14 mouse cellular contexts compared by ENCODE assay signal in the genomic region with DNA sequence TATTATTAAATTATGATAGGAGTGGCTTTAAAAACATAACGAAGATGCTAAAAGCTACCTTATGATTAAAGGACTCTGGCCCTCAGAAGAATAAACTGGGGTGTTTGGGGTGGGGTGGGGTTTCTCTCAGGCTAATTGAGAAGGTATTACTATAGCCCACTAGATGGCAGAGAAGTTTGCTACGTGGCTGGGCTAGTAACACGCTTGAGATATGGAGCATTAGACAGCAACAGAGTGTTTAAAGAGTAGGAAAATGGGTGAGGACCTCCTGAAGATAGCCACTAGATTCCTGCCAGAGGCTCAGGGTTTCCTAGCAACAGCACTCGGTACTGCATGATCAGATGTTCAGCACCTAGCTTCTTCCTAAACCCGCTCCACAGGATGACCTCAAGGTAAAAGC.
A peak's percentile ranks its signal among the peaks of the same experiment; 100 is the strongest.
DNase-seq lines count a peak whose midpoint lies in the region; ATAC-seq and TF ChIP-seq lines count a peak whose summit lies in the region.
"Had no signal": no experiment of that assay in that cellular context is flagged by ENCODE, and none has a peak within 500 bp of the region (broad histone marks: within the 10 kb centered on the region; RNA-seq: fewer than 3 reads in every experiment).

No protein-coding gene starts in this region.

- ATAC-seq in hindbrain, embryonic 15.5 days (ENCODE audit: low FRiP score, low read depth), result peak; percentile 11; the same call in 1 of the 2 replicates
- no peak for ATAC-seq in hindbrain, embryonic 13.5 days (ENCODE audit: low FRiP score)
- ATAC-seq in midbrain, embryonic 11.5 days (ENCODE audit: low FRiP score), result 0 out of 2 replicates have a peak, but pooled peaks have one; percentile 12
- no peak for ATAC-seq in midbrain, embryonic 15.5 days (replicated peaks)
- ATAC-seq in midbrain, postnatal 0 days (ENCODE audit: low FRiP score), result 0 out of 2 replicates have a peak, but pooled peaks have one; percentile 23

- H3K27me3 ChIP-seq in hindbrain, embryonic 15.5 days, result no peaks in the 10 kb centered on the region
- 0 out of 2 replicates have a peak, but pooled peaks cover 3% of the 10 kb centered on the region for H3K27me3 ChIP-seq in hindbrain, embryonic 13.5 days
- H3K27me3 ChIP-seq in midbrain, embryonic 11.5 days (ENCODE audit: control insufficient read depth, insufficient read depth, low read length), result no peaks in the 10 kb centered on the region
- no peaks in the 10 kb centered on the region for H3K27me3 ChIP-seq in midbrain, embryonic 15.5 days (replicated peaks)
- no peaks in the 10 kb centered on the region for H3K27me3 ChIP-seq in midbrain, postnatal 0 days (ENCODE audit: insufficient read depth, low read length)
- H3K27me3 ChIP-seq: limb, embryonic 15.5 days; lung, embryonic 15.5 days had no signal

- H3K36me3 ChIP-seq in hindbrain, embryonic 15.5 days, result no peaks in the 10 kb centered on the region
- no peaks in the 10 kb centered on the region for H3K36me3 ChIP-seq in hindbrain, embryonic 13.5 days
- H3K36me3 ChIP-seq in midbrain, embryonic 11.5 days (ENCODE audit: control insufficient read depth, insufficient read depth, low read length), result no peaks in the 10 kb centered on the region
- no peaks in the 10 kb centered on the region for H3K36me3 ChIP-seq in midbrain, embryonic 15.5 days (replicated peaks)
- no peaks in the 10 kb centered on the region for H3K36me3 ChIP-seq in midbrain, postnatal 0 days (ENCODE audit: insufficient read depth, low read length)
- H3K36me3 ChIP-seq: limb, embryonic 15.5 days; lung, embryonic 15.5 days had no signal

- WGBS in hindbrain, embryonic 15.5 days, result 34% methylated on average over 5 of the region's 5 CpGs
- WGBS in hindbrain, embryonic 13.5 days, result 39% methylated on average over 5 of the region's 5 CpGs
- WGBS in midbrain, embryonic 11.5 days, result 27% methylated on average over 5 of the region's 5 CpGs
- WGBS in midbrain, embryonic 15.5 days, result 27% methylated on average over 5 of the region's 5 CpGs
- 26% methylated on average over 5 of the region's 5 CpGs for WGBS in midbrain, postnatal 0 days

- H3K27ac ChIP-seq in hindbrain, embryonic 15.5 days (replicated peaks), result no peak overlapping the region
- H3K27ac ChIP-seq in hindbrain, embryonic 13.5 days, result no peak overlapping the region
- H3K27ac ChIP-seq in midbrain, embryonic 11.5 days (ENCODE audit: low read depth, low read length), result no peak overlapping the region
- H3K27ac ChIP-seq in midbrain, embryonic 15.5 days, result no peak overlapping the region
- H3K27ac ChIP-seq in midbrain, postnatal 0 days (ENCODE audit: low read depth, low read length), result no peak overlapping the region
- H3K27ac ChIP-seq: limb, embryonic 15.5 days; lung, embryonic 15.5 days had no signal

- H3K9me3 ChIP-seq in hindbrain, embryonic 15.5 days, result no peaks in the 10 kb centered on the region
- H3K9me3 ChIP-seq in hindbrain, embryonic 13.5 days, result no peaks in the 10 kb centered on the region
- H3K9me3 ChIP-seq in midbrain, embryonic 11.5 days (ENCODE audit: control insufficient read depth, low read length), result no peaks in the 10 kb centered on the region
- H3K9me3 ChIP-seq in midbrain, embryonic 15.5 days, result no peaks in the 10 kb centered on the region
- H3K9me3 ChIP-seq in midbrain, postnatal 0 days (ENCODE audit: low read length), result no peaks in the 10 kb centered on the region
- H3K9me3 ChIP-seq: limb, embryonic 15.5 days; lung, embryonic 15.5 days; megakaryocyte, embryonic 14.5 days had no signal

- no peak overlapping the region for H3K4me3 ChIP-seq in hindbrain, embryonic 15.5 days
- H3K4me3 ChIP-seq in hindbrain, embryonic 13.5 days, result no peak overlapping the region
- H3K4me3 ChIP-seq in midbrain, embryonic 11.5 days (ENCODE audit: low read depth, low read length), result no peak overlapping the region
- H3K4me3 ChIP-seq in midbrain, embryonic 15.5 days, result no peak overlapping the region
- no peak overlapping the region for H3K4me3 ChIP-seq in midbrain, postnatal 0 days (ENCODE audit: low read depth, low read length)
- H3K4me3 ChIP-seq: limb, embryonic 15.5 days; lung, embryonic 15.5 days; megakaryocyte, embryonic 14.5 days had no signal

- peak; percentile 25; the same call in 1 of the 2 replicates for TF ChIP-seq CTCF in brain, embryonic 14.5 days (IDR thresholded peaks at IDR 0.05; ENCODE audit: borderline replicate concordance, extremely low read depth, insufficient read depth, insufficient read length)
- TF ChIP-seq CTCF in midbrain, postnatal 0 days (IDR thresholded peaks at IDR 0.05), result peak; percentile 50

- no peak overlapping the region for H3K4me2 ChIP-seq in hindbrain, embryonic 15.5 days
- no peak overlapping the region for H3K4me2 ChIP-seq in hindbrain, embryonic 13.5 days
- H3K4me2 ChIP-seq in midbrain, embryonic 11.5 days, result no peak overlapping the region
- H3K4me2 ChIP-seq in midbrain, embryonic 15.5 days, result no peak overlapping the region
- no peak overlapping the region for H3K4me2 ChIP-seq in midbrain, postnatal 0 days (ENCODE audit: low read depth, low read length, poor library complexity, severe bottlenecking)
- H3K4me2 ChIP-seq: limb, embryonic 15.5 days; lung, embryonic 15.5 days had no signal

- DNase-seq in midbrain, embryonic 11.5 days (ENCODE audit: low spot score, missing footprints), result no peak
- DNase-seq in brain, embryonic 14.5 days (ENCODE audit: low read depth), result peak; percentile 25
- DNase-seq in midbrain, postnatal 0 days (ENCODE audit: low spot score), result peak; percentile 25
- DNase-seq in MN1 (ENCODE audit: low spot score), result no peak
- no peak for DNase-seq in cerebellum, postnatal 14 days
- DNase-seq: adrenal gland, postnatal 14 days; heart, postnatal 36 days; kidney, adult 2 months had no signal

- H3K4me1 ChIP-seq in hindbrain, embryonic 15.5 days (replicated peaks), result no peaks in the 10 kb centered on the region
- H3K4me1 ChIP-seq in hindbrain, embryonic 13.5 days (replicated peaks), result 0 out of 2 replicates have a peak, but pooled peaks cover 3% of the 10 kb centered on the region
- H3K4me1 ChIP-seq in midbrain, embryonic 11.5 days (ENCODE audit: control insufficient read depth, insufficient read depth, low read length), result no peaks in the 10 kb centered on the region
- no peaks in the 10 kb centered on the region for H3K4me1 ChIP-seq in midbrain, embryonic 15.5 days
- no peaks in the 10 kb centered on the region for H3K4me1 ChIP-seq in midbrain, postnatal 0 days (ENCODE audit: insufficient read depth, low read length)
- H3K4me1 ChIP-seq: limb, embryonic 15.5 days; lung, embryonic 15.5 days had no signal

- H3K9ac ChIP-seq in hindbrain, embryonic 15.5 days, result no peak overlapping the region
- no peak overlapping the region for H3K9ac ChIP-seq in hindbrain, embryonic 13.5 days
- H3K9ac ChIP-seq in midbrain, embryonic 11.5 days (ENCODE audit: low read length), result no peak overlapping the region
- H3K9ac ChIP-seq in midbrain, embryonic 15.5 days, result no peak overlapping the region
- H3K9ac ChIP-seq in midbrain, postnatal 0 days (replicated peaks; ENCODE audit: low read length, poor library complexity, severe bottlenecking), result no peak overlapping the region
- H3K9ac ChIP-seq: limb, embryonic 15.5 days; lung, embryonic 15.5 days had no signal

- no peak for TF ChIP-seq POLR2A in brain, embryonic 14.5 days (IDR thresholded peaks at IDR 0.05; ENCODE audit: borderline replicate concordance, extremely low read depth, insufficient read depth, insufficient read length, poor library complexity, severe bottlenecking)

Comparison
In these comparisons a context has a peak if more than half of its experiments do, and no peak if none do; other contexts are left out.
1. ATAC-seq: peak in hindbrain, embryonic 15.5 days (single experiment), midbrain, embryonic 11.5 days (single experiment) and midbrain, postnatal 0 days (single experiment); none in hindbrain, embryonic 13.5 days (single experiment) and midbrain, embryonic 15.5 days (single experiment).
2. DNase-seq: peak in brain, embryonic 14.5 days (single experiment) and midbrain, postnatal 0 days (single experiment); none in midbrain, embryonic 11.5 days (single experiment), MN1 (single experiment) and cerebellum, postnatal 14 days (0 of 2).